Mouse (Mus musculus) B cell, adult (primary cell): ENCODE data around the gene Rasal2. TPM values are rescaled to one million over a fixed set of nuclear protein-coding genes. Genes with fewer than 3 reads are reported as not detected.

Source experiments
- total RNA-seq: library from RNA; stranded (reverse); gene quantifications from 4 replicates; pipeline ENCODE4 v1.2.4, GENCODE M21; 2023; ENCODE audit not compliant: inconsistent age

Gene Rasal2
- 0.63 to 1.00 TPM (median 0.83 TPM) in 4 replicates for total RNA-seq

DNA sequence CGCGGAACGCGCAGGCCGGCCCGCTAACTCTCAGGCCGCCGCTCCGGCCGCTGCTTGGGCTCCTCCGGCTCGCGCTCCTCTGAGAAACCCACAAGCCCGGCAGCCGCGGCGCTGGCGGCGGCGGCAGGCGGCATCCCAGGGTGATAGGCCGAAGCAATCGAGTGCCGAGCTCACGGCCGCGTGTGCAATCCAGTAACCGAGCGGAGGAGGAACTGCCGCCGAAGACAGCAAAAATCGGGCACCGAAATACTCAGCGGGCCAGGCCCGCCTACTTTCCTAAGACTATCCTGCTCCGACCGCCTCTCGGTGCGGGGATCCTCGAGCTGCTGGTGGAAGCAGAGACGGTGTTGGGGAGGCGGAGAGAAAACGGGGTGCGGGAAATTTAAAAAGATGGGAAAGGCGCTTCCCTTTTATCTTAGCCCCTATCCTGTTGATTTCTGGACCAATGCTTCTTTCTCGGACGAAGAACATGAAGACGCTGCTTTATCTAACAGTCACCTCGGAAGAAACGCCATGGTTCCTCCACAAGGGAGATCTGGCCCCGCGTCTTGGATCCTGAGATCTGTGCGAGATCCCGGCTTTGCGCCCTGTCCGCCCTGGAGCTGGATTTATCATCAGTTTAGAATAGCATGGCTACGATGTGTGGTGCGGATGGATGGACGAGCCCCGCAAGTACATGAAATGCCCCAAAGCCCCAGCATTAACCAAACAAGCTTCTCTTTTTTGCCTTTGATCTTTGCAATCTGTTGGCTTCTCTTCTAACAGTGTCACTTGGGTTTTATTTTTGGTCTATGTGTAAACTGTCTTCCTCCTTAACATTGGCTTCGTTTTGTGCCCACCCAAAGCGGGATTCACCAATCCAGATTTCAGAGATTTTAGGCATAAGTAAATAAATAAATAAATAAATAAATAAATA is at the start of gene Rasal2:
Gene Rasal2 (minus strand): TSS at position 142 of the 916 bp plus-strand sequence.

DNA sequence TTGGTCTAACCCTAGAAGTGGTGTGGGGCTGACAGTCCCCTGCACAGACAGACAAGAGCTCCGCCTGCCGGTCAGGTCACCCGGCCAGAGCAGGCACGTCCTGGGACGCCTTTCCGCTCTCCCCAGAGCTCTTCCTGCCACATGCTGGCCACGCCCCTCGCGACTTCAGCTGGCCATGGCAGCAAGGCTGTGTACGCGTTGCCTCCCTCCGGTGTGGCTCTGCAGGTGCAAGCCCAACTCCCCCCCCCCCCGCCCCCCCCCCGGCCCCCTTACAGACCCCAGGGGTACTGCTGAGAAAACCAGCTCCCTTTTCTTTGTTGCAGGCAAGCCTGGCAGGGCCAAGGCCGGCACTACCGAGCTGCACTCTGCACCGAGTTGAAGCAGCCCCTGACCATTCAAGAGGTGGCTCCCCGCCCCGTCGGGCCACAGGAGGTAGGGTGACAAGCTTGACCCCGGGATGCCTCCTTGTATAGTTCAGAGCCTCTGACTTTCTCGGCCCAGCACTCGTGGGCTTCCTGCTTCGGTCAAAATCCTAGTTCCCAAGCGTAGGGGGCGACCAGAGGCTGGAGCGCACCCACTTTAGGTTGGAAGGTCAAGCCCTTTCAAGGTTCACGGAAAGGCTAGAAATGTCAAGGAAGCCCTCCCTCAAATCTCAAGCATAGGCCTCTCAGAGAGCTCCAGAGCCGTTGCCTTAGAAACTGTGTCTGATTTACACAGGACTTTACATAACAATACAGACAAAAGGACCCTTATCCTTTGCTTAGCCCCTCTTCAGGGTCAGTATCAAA is 46.2 kb upstream of the Rasal2 start, which contains the start of gene Cryzl2:
Gene Cryzl2 (plus strand): TSS at position 157 of the 788 bp plus-strand sequence.

DNA sequence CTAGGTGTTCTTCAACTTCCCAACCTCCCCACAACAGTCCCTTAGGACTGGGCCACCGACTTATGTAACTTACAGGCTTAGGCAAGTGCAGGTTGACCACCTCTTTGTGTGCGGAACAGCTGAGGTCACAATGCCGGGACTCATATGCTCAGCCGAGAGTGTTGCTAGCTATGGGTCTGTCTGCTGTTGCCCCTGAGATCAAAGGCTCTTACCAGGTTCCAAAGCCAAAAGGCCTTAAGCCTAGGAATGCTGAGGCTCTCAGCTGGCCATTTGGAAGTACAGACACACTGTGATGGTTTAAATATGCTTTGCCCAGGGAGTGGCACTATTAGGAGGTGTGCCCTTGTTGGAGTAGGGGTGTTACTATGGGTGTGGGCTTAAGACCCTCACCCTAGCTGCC is 303.8 kb downstream of the Rasal2 start, which contains the start of gene Tex35:
Gene Tex35 (minus strand): TSS at position 101 of the 400 bp plus-strand sequence.

Other genes with a start within 250 kb of the Rasal2 start
- gene Cryzl2, start 46.0 kb upstream of the Rasal2 start, total RNA-seq: 3.9 to 5.7 TPM (median 4.2 TPM) in 4 replicates
- gene Sec16b, start 94.1 kb upstream of the Rasal2 start, total RNA-seq: 0.90 to 1.2 TPM (median 1.00 TPM) in 4 replicates